Mouse (Mus musculus) frontal cortex, postnatal 36 days (tissue): ENCODE measurements at regions not wholly inside any gene's neighbourhood (a gene's known extent, or its start where the extent isn't known, plus 50 kb on each side); places are given as distances from the start of the nearest gene placed in this dataset.

Experiments
- DNase-seq, 2 experiments: peaks; one replicate each; pipeline ENCODE4 v3.0.0; 2022; ENCODE audit warnings: low spot score in 2 of 2

GRCm38 (mm10) chr4:10141238-10141934 lies 732.9 kb upstream of the 2610301B20Rik start:
- no peak for DNase-seq

- no peak for DNase-seq
These were observed 724.4 kb upstream of the 2610301B20Rik start for GRCm38 (mm10) chr4:10149911-10150310.

GRCm38 (mm10) chr4:10150501-10150900 lies 723.8 kb upstream of the 2610301B20Rik start:
- peak; percentile 10 to 17 for DNase-seq

- DNase-seq = no peak
These were observed 718.5 kb upstream of the 2610301B20Rik start for GRCm38 (mm10) chr4:10155705-10156390.

GRCm38 (mm10) chr4:10189896-10190295 lies 684.4 kb upstream of the 2610301B20Rik start:
- no peak for DNase-seq

- no peak for DNase-seq
These were observed 676.9 kb upstream of the 2610301B20Rik start for GRCm38 (mm10) chr4:10197245-10197943.

GRCm38 (mm10) chr4:10201835-10202234 lies 672.5 kb upstream of the 2610301B20Rik start:
- DNase-seq = no peak

GRCm38 (mm10) chr4:10204224-10204623 lies 670.1 kb upstream of the 2610301B20Rik start:
- no peak for DNase-seq

- DNase-seq = no peak
These were observed 664.9 kb upstream of the 2610301B20Rik start for GRCm38 (mm10) chr4:10209324-10209923.

GRCm38 (mm10) chr4:10211303-10211702 lies 663.0 kb upstream of the 2610301B20Rik start:
- DNase-seq = no peak

GRCm38 (mm10) chr4:10235324-10235723 lies 639.0 kb upstream of the 2610301B20Rik start:
- DNase-seq = no peak

GRCm38 (mm10) chr4:10242117-10242516 lies 632.2 kb upstream of the 2610301B20Rik start:
- no peak for DNase-seq

GRCm38 (mm10) chr4:10242909-10243308 lies 631.4 kb upstream of the 2610301B20Rik start:
- peak in 1 of 2 experiments; percentile 8 for DNase-seq

- DNase-seq = no peak
These were observed 620.1 kb upstream of the 2610301B20Rik start for GRCm38 (mm10) chr4:10254029-10254690.

GRCm38 (mm10) chr4:10257537-10257936 lies 616.8 kb upstream of the 2610301B20Rik start:
- no peak for DNase-seq

- DNase-seq = no peak
These were observed 613.9 kb upstream of the 2610301B20Rik start for GRCm38 (mm10) chr4:10260351-10260750.

GRCm38 (mm10) chr4:10265942-10266341 lies 608.4 kb upstream of the 2610301B20Rik start:
- no peak for DNase-seq

GRCm38 (mm10) chr4:10285562-10285961 lies 588.7 kb upstream of the 2610301B20Rik start:
- DNase-seq = no peak

- DNase-seq = no peak
These were observed 584.0 kb upstream of the 2610301B20Rik start for GRCm38 (mm10) chr4:10290326-10290725.

- no peak for DNase-seq
These were observed 579.2 kb upstream of the 2610301B20Rik start for GRCm38 (mm10) chr4:10295012-10295530.

- DNase-seq = no peak
These were observed 578.1 kb upstream of the 2610301B20Rik start for GRCm38 (mm10) chr4:10296220-10296619.
